Mouse (Mus musculus): ENCODE results near the gene Pip5kl1. TPM values are rescaled to one million over a fixed set of nuclear protein-coding genes. Genes with fewer than 3 reads are reported as not detected.

Gene Pip5kl1
- polyA plus RNA-seq, 1 experiment: not detected

- TF ChIP-seq CTCF (IDR thresholded peaks at IDR 0.05; ENCODE audit: control insufficient read depth, insufficient read depth, low read length): no peak
- TF ChIP-seq POLR2A (IDR thresholded peaks at IDR 0.05; ENCODE audit: borderline replicate concordance, control insufficient read depth, low read depth, low read length): no peak
- Histone ChIP-seq H3K4me3 (replicated peaks; ENCODE audit: control insufficient read depth, low read depth, low read length) (no peak overlapping the region), H3K27ac (ENCODE audit: control insufficient read depth, insufficient read depth, low read depth, low read length, poor library complexity) (no peak overlapping the region), H3K4me1 (ENCODE audit: control insufficient read depth, insufficient read depth, low read length) (peaks cover 5% of the 10 kb centered on the region)
- WGBS: 26% methylated on average over 4 of the region's 4 CpGs
Measured at GRCm38 (mm10) chr2:32541986-32542573, 32.5 kb upstream of the Pip5kl1 start.

- Histone ChIP-seq H3K4me1 (ENCODE audit: control insufficient read depth, insufficient read depth, low read length) (peaks cover 4% of the 10 kb centered on the region), H3K4me3 (replicated peaks; ENCODE audit: control insufficient read depth, low read depth, low read length) (no peak overlapping the region), H3K27ac (ENCODE audit: control insufficient read depth, insufficient read depth, low read depth, low read length, poor library complexity) (no peak overlapping the region)
- TF ChIP-seq POLR2A (IDR thresholded peaks at IDR 0.05; ENCODE audit: borderline replicate concordance, control insufficient read depth, low read depth, low read length) (no peak), CTCF (IDR thresholded peaks at IDR 0.05; ENCODE audit: control insufficient read depth, insufficient read depth, low read length) (no peak)
- WGBS: 51% methylated on average over 3 of the region's 3 CpGs
Measured at GRCm38 (mm10) chr2:32543031-32543449, 31.6 kb upstream of the Pip5kl1 start.

GRCm38 (mm10) chr2:32546951-32547350 lies 27.6 kb upstream of the Pip5kl1 start:
- TF ChIP-seq CTCF (IDR thresholded peaks at IDR 0.05; ENCODE audit: control insufficient read depth, insufficient read depth, low read length) (no peak), POLR2A (IDR thresholded peaks at IDR 0.05; ENCODE audit: borderline replicate concordance, control insufficient read depth, low read depth, low read length) (no peak)
- no peak overlapping the region for H3K4me3 ChIP-seq (replicated peaks; ENCODE audit: control insufficient read depth, low read depth, low read length)
- 0 out of 2 replicates have a peak, but pooled peaks cover 2% of the 10 kb centered on the region for H3K4me1 ChIP-seq (ENCODE audit: control insufficient read depth, insufficient read depth, low read length)
- WGBS: 83% methylated on average over 1 of the region's 1 CpGs
- no peak overlapping the region for H3K27ac ChIP-seq (ENCODE audit: control insufficient read depth, insufficient read depth, low read depth, low read length, poor library complexity)

- H3K4me1 ChIP-seq (ENCODE audit: control insufficient read depth, insufficient read depth, low read length): 0 out of 2 replicates have a peak, but pooled peaks cover 2% of the 10 kb centered on the region
- H3K27ac ChIP-seq (ENCODE audit: control insufficient read depth, insufficient read depth, low read depth, low read length, poor library complexity): no peak overlapping the region
- TF ChIP-seq CTCF (IDR thresholded peaks at IDR 0.05; ENCODE audit: control insufficient read depth, insufficient read depth, low read length) (no peak), POLR2A (IDR thresholded peaks at IDR 0.05; ENCODE audit: borderline replicate concordance, control insufficient read depth, low read depth, low read length) (no peak)
- 93% methylated on average over 5 of the region's 5 CpGs for WGBS
- no peak overlapping the region for H3K4me3 ChIP-seq (replicated peaks; ENCODE audit: control insufficient read depth, low read depth, low read length)
Measured at GRCm38 (mm10) chr2:32547380-32547779, 27.2 kb upstream of the Pip5kl1 start.

- TF ChIP-seq CTCF (IDR thresholded peaks at IDR 0.05; ENCODE audit: control insufficient read depth, insufficient read depth, low read length) (no peak), POLR2A (IDR thresholded peaks at IDR 0.05; ENCODE audit: borderline replicate concordance, control insufficient read depth, low read depth, low read length) (no peak)
- H3K27ac ChIP-seq (ENCODE audit: control insufficient read depth, insufficient read depth, low read depth, low read length, poor library complexity): no peak overlapping the region
- H3K4me1 ChIP-seq (ENCODE audit: control insufficient read depth, insufficient read depth, low read length): peaks cover 3% of the 10 kb centered on the region; the same call in 1 of the 2 replicates
- 47% methylated on average over 7 of the region's 7 CpGs for WGBS
- H3K4me3 ChIP-seq (replicated peaks; ENCODE audit: control insufficient read depth, low read depth, low read length): no peak overlapping the region
Measured at GRCm38 (mm10) chr2:32547964-32548739, 26.4 kb upstream of the Pip5kl1 start.

- Histone ChIP-seq H3K27ac (ENCODE audit: control insufficient read depth, insufficient read depth, low read depth, low read length, poor library complexity) (no peak overlapping the region), H3K4me1 (ENCODE audit: control insufficient read depth, insufficient read depth, low read length) (peaks cover 5% of the 10 kb centered on the region), H3K4me3 (replicated peaks; ENCODE audit: control insufficient read depth, low read depth, low read length) (no peak overlapping the region)
- 83% methylated on average over 9 of the region's 9 CpGs for WGBS
- TF ChIP-seq POLR2A (IDR thresholded peaks at IDR 0.05; ENCODE audit: borderline replicate concordance, control insufficient read depth, low read depth, low read length): no peak
- TF ChIP-seq CTCF (IDR thresholded peaks at IDR 0.05; ENCODE audit: control insufficient read depth, insufficient read depth, low read length): no peak
Measured at GRCm38 (mm10) chr2:32549171-32549570, 25.4 kb upstream of the Pip5kl1 start.

- TF ChIP-seq CTCF (IDR thresholded peaks at IDR 0.05; ENCODE audit: control insufficient read depth, insufficient read depth, low read length) (no peak), POLR2A (IDR thresholded peaks at IDR 0.05; ENCODE audit: borderline replicate concordance, control insufficient read depth, low read depth, low read length) (no peak)
- H3K27ac ChIP-seq (ENCODE audit: control insufficient read depth, insufficient read depth, low read depth, low read length, poor library complexity): no peak overlapping the region
- 8% methylated on average over 6 of the region's 6 CpGs for WGBS
Measured at GRCm38 (mm10) chr2:32549764-32550163, 24.8 kb upstream of the Pip5kl1 start.

GRCm38 (mm10) chr2:32551236-32551635 lies 23.4 kb upstream of the Pip5kl1 start:
- WGBS: 83% methylated on average over 5 of the region's 5 CpGs
- peaks cover 7% of the 10 kb centered on the region for H3K4me1 ChIP-seq (ENCODE audit: control insufficient read depth, insufficient read depth, low read length)
- no peak overlapping the region for H3K27ac ChIP-seq (ENCODE audit: control insufficient read depth, insufficient read depth, low read depth, low read length, poor library complexity)
- H3K4me3 ChIP-seq (replicated peaks; ENCODE audit: control insufficient read depth, low read depth, low read length): no peak overlapping the region
- TF ChIP-seq CTCF (IDR thresholded peaks at IDR 0.05; ENCODE audit: control insufficient read depth, insufficient read depth, low read length): no peak
- TF ChIP-seq POLR2A (IDR thresholded peaks at IDR 0.05; ENCODE audit: borderline replicate concordance, control insufficient read depth, low read depth, low read length): no peak

More at GRCm38 (mm10) chr2:32549764-32550163, 24.8 kb upstream of the Pip5kl1 start:
- Histone ChIP-seq H3K4me3 (replicated peaks; ENCODE audit: control insufficient read depth, low read depth, low read length) (no peak overlapping the region), H3K4me1 (ENCODE audit: control insufficient read depth, insufficient read depth, low read length) (peaks cover 7% of the 10 kb centered on the region)

All from bone marrow, adult 2 months (tissue).